Mouse (Mus musculus) lung, adult 2 months (tissue): ENCODE data around the gene BC049715. TPM values are rescaled to one million over a fixed set of nuclear protein-coding genes. Genes with fewer than 3 reads are reported as not detected.

Experiments used
- DNase-seq: peaks from one replicate; pipeline ENCODE4 v3.0.0; 2022
- H3K4me1 ChIP-seq: fragments of 200-500 bp; 2 replicates; pipeline ENCODE4 v1.6.1; 2011; ENCODE audit warnings: low read length; ENCODE audit not compliant: control insufficient read depth, insufficient read depth
- H3K4me3 ChIP-seq: fragments of 200-500 bp; replicated peaks from 2 replicates; pipeline ENCODE3; 2011; ENCODE audit warnings: low read depth, mild to moderate bottlenecking, control low read depth, low read length; ENCODE audit errors: extremely low read depth
- CTCF ChIP-seq: fragments of 200-500 bp; IDR thresholded peaks from 2 replicates; pipeline ENCODE4 v1.5.1; 2011; ENCODE audit warnings: mild to moderate bottlenecking, low read length, control low read depth; ENCODE audit not compliant: insufficient read depth
- POLR2A ChIP-seq: fragments of 200-500 bp; IDR thresholded peaks from 2 replicates; pipeline ENCODE4 v1.6.1; 2011; ENCODE audit warnings: low read depth, mild to moderate bottlenecking, control low read depth, low read length, borderline replicate concordance; ENCODE audit errors: extremely low read depth
- WGBS: fragments of 180-500 bp; shearing (Covaris S2); methylation state at CpG from one replicate; pipeline ENCODE4 v1.1.7; 2018; 5-methylcytosine and 5-hydroxymethylcytosine counted together
- polyA plus RNA-seq: library from polyadenylated mRNA; depleted of rRNA; stranded (reverse); fragments of >200 nt; gene quantifications from 2 replicates; pipeline ENCODE4 v1.2.3, GENCODE M21; 2012

Gene BC049715
- polyA plus RNA-seq, 1 experiment: 1.0 TPM

GRCm38 (mm10) chr6:136827116-136827515, 310 bp upstream of the BC049715 start:
- WGBS: 8% methylated on average over 7 of the region's 7 CpGs
- Histone ChIP-seq H3K4me3 (peak overlapping the region; percentile 85), H3K4me1 (peaks cover 3% of the 10 kb centered on the region)
- no peak for DNase-seq
- TF ChIP-seq POLR2A: no peak
- TF ChIP-seq CTCF: no peak

DNA sequence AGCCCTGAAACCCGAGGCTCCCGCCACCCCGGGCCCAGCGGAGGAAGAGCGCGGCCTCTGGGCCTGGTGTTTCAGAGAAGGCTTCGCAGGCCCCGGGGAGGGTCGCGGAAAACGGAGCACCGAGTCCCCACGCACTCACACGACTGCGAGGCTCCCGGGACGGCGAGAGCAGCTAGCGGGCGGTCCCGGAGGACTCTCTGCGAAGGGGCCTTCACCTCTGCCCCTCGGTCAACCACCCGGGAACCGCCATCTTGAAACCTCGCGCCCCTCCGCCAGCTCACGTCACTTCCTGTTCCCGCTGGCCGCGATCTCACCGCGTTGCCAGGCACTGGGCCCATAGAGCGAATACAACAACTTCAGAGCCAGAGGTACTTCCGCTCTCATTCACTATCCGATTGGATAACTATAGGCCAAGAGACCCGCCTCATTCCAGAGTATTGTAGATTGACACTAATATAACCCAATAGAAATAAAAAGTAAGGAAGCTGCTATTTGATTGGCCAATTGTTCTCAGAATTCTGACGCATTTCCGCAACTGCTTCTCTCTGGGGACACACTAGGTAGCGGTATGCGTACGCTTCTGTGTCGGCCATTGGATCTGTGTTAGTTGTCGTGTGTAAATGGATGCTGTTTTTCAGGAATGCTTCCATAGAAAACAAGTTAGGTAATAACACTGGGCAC, 595 bp downstream of the BC049715 start, which contains the start of gene Wbp11:
Gene Wbp11, minus strand, starts transcription at position 353 of the 681 bp plus-strand sequence.
- WGBS: 1% methylated on average over 45 of the region's 45 CpGs
- H3K4me1 ChIP-seq: peaks cover 3% of the 10 kb centered on the region
- DNase-seq: peak; percentile 94
- peak within 1 kb of the TSS; percentile 85 for H3K4me3 ChIP-seq
- peak; percentile 78; the same call in 1 of the 2 replicates for TF ChIP-seq POLR2A
- TF ChIP-seq CTCF: peak; percentile 25; the same call in 1 of the 2 replicates

GRCm38 (mm10) chr6:136828681-136829080, 1.3 kb downstream of the BC049715 start:
- Histone ChIP-seq H3K4me3 (peak overlapping the region; percentile 45), H3K4me1 (peaks cover 3% of the 10 kb centered on the region)
- TF ChIP-seq POLR2A (no peak), CTCF (no peak)
- WGBS: 34% methylated on average over 4 of the region's 4 CpGs
- DNase-seq: no peak

- 45% methylated on average over 5 of the region's 5 CpGs for WGBS
- DNase-seq: no peak
These were observed 4.3 kb downstream of the BC049715 start for GRCm38 (mm10) chr6:136831712-136832111.

GRCm38 (mm10) chr6:136835352-136835751, 7.9 kb downstream of the BC049715 start, which contains the start of gene Smco3:
Smco3 (minus strand) TSS chr6:136835452.
- no peaks in the 10 kb centered on the region for H3K4me1 ChIP-seq
- DNase-seq: no peak
- WGBS: 43% methylated on average over 4 of the region's 4 CpGs
- no peak within 1 kb of the TSS for H3K4me3 ChIP-seq
- TF ChIP-seq POLR2A (no peak), CTCF (no peak)

More at GRCm38 (mm10) chr6:136831712-136832111, 4.3 kb downstream of the BC049715 start:
- Histone ChIP-seq H3K4me3 (no peak overlapping the region), H3K4me1 (peaks cover 3% of the 10 kb centered on the region)
- TF ChIP-seq CTCF (no peak), POLR2A (no peak)

- Histone ChIP-seq H3K4me1 (no peaks in the 10 kb centered on the region), H3K4me3 (no peak overlapping the region)
- TF ChIP-seq POLR2A (no peak), CTCF (no peak)
- DNase-seq: no peak
- 80% methylated on average over 3 of the region's 3 CpGs for WGBS
These were observed 9.9 kb downstream of the BC049715 start for GRCm38 (mm10) chr6:136837323-136837722.

DNA sequence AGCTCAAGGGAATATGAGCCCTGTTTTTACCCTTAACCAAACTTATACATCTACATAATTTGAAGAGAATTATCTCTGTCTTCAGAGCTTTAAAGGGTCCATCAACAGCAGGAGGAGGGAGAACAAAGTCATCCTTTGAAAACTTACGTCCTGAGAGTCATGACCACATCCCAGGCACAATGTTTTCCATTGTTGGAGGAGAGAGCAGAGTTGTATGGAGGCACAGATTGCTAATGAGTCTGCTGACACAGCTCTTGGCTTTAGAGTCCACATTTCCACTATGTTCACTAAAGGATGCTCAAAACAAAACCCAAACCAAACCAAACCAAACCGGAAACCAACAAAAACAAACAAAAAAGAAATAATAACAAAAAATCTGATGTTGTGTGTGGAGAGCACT, 17.5 kb downstream of the BC049715 start:
- TF ChIP-seq POLR2A: no peak
- no peak for TF ChIP-seq CTCF
- H3K4me1 ChIP-seq: no peaks in the 10 kb centered on the region
- WGBS: 59% methylated on average over 2 of the region's 2 CpGs
- no peak for DNase-seq
- no peak overlapping the region for H3K4me3 ChIP-seq

DNA sequence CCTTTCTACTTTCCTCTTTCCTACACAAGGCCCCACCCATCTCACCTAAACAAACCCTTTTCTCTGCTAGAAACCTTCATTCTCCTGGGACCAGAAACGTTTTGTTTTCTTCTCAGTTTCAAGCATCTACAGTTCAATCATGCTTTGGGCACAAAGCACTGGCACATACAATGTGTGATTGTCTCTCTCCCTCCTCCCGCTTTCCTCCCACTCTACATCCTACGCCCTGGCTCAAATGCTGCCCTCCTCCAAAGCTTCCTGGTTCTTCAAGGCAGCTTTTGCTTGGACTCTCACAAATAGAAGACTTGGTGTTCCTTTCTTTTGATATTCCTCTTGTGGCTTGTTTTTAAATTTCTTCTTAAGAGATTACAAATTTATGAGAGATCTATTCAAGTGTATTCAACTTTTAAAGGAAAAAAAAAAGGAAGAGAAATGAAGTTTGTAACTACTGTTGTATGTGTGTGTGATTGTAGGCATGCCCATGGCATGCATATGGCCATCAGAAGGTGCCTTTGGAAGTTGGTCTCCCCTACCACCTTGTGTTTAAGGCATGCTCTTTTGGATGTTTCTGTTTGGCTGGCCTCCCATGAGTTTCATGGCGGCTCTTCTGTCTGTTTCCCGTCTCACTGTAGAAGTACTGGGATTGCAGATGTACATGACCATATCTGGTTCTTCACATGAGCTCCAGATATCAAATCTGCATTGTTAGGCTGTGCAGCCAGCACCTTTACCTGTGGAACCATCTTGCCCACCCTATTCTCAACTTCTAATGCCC, 18.5 kb downstream of the BC049715 start:
- no peak overlapping the region for H3K4me3 ChIP-seq
- TF ChIP-seq CTCF: no peak
- TF ChIP-seq POLR2A: no peak
- DNase-seq: no peak
- WGBS: 68% methylated on average over 5 of the region's 5 CpGs
- no peaks in the 10 kb centered on the region; the same call in 1 of the 2 replicates for H3K4me1 ChIP-seq

DNA sequence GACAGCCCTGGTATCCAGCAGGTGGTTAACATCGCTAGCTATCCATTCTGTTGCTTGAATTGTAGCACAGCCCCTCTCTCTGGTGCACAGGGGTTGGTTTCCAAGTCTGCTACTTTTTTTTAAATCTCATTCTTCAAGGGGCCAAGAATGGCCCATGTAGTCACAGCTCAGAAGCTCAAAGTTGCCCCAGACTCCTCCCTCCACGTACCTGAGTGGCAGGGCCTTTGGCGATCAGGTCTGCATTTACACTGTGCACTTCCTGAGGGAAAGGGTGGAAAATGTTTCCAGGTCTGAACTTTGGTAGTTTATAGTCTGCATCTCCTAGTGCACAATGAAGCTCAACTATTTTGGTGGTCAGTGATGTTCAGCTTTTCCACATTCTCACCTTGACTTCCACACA, 19.8 kb downstream of the BC049715 start:
- 91% methylated on average over 3 of the region's 3 CpGs for WGBS
- TF ChIP-seq POLR2A (no peak), CTCF (no peak)
- no peak for DNase-seq
- Histone ChIP-seq H3K4me1 (no peaks in the 10 kb centered on the region; the same call in 1 of the 2 replicates), H3K4me3 (no peak overlapping the region)

- Histone ChIP-seq H3K4me3 (no peak overlapping the region), H3K4me1 (no peaks in the 10 kb centered on the region; the same call in 1 of the 2 replicates)
- DNase-seq: peak; percentile 50
- TF ChIP-seq CTCF (peak; percentile 68), POLR2A (no peak)
- 7% methylated on average over 2 of the region's 2 CpGs for WGBS
These were observed 20.4 kb downstream of the BC049715 start for GRCm38 (mm10) chr6:136847790-136848189.
